Mouse (Mus musculus): ENCODE results near the gene Zfp90. TPM values are rescaled to one million over a fixed set of nuclear protein-coding genes. Genes with fewer than 3 reads are reported as not detected.
"Not testable (repeated sequence)": the region's sequence is repeated elsewhere in the genome, so short reads cannot be mapped to it uniquely, and the experiment has no call there.

Gene Zfp90
- polyA plus RNA-seq (2012; rRNA removed), result 3.3 TPM in 2 replicates

- no peak for DNase-seq (ENCODE audit: low read depth)
Measured at GRCm38 (mm10) chr8:106415182-106415971, at the start of gene Zfp90. Gene Zfp90 (plus strand): TSS chr8:106415327.

GRCm38 (mm10) chr8:106368501-106368900 lies 46.6 kb upstream of the Zfp90 start:
- no peak for DNase-seq (ENCODE audit: low read depth)

GRCm38 (mm10) chr8:106369069-106369468 lies 46.1 kb upstream of the Zfp90 start:
- no peak for DNase-seq (ENCODE audit: low read depth)

- no peak for DNase-seq (ENCODE audit: low read depth)
Measured at GRCm38 (mm10) chr8:106375957-106376356, 39.2 kb upstream of the Zfp90 start.

- no peak for DNase-seq (ENCODE audit: low read depth)
Measured at GRCm38 (mm10) chr8:106376862-106377261, 38.3 kb upstream of the Zfp90 start.

- no peak for DNase-seq (ENCODE audit: low read depth)
Measured at GRCm38 (mm10) chr8:106378501-106379048, 36.6 kb upstream of the Zfp90 start.

GRCm38 (mm10) chr8:106379357-106379756 lies 35.8 kb upstream of the Zfp90 start:
- DNase-seq (ENCODE audit: low read depth), result no peak

GRCm38 (mm10) chr8:106381026-106381425 lies 34.1 kb upstream of the Zfp90 start:
- DNase-seq (ENCODE audit: low read depth), result no peak

- no peak for DNase-seq (ENCODE audit: low read depth)
Measured at GRCm38 (mm10) chr8:106387801-106388415, 27.2 kb upstream of the Zfp90 start.

GRCm38 (mm10) chr8:106394493-106394892 lies 20.6 kb upstream of the Zfp90 start:
- DNase-seq (ENCODE audit: low read depth), result no peak

GRCm38 (mm10) chr8:106399694-106400093 lies 15.4 kb upstream of the Zfp90 start:
- DNase-seq (ENCODE audit: low read depth), result no peak

GRCm38 (mm10) chr8:106400181-106400580 lies 14.9 kb upstream of the Zfp90 start:
- no peak for DNase-seq (ENCODE audit: low read depth)

- DNase-seq (ENCODE audit: low read depth), result no peak
Measured at GRCm38 (mm10) chr8:106403246-106403933, 11.7 kb upstream of the Zfp90 start.

GRCm38 (mm10) chr8:106404825-106405224 lies 10.3 kb upstream of the Zfp90 start:
- DNase-seq (ENCODE audit: low read depth), result no peak

GRCm38 (mm10) chr8:106405810-106406209 lies 9.3 kb upstream of the Zfp90 start:
- no peak for DNase-seq (ENCODE audit: low read depth)

GRCm38 (mm10) chr8:106410055-106410454 lies 5.1 kb upstream of the Zfp90 start:
- DNase-seq (ENCODE audit: low read depth), result no peak

GRCm38 (mm10) chr8:106410564-106410963 lies 4.6 kb upstream of the Zfp90 start:
- DNase-seq (ENCODE audit: low read depth), result no peak

- DNase-seq (ENCODE audit: low read depth), result no peak
Measured at GRCm38 (mm10) chr8:106411783-106412451, 3.2 kb upstream of the Zfp90 start.

GRCm38 (mm10) chr8:106417692-106418091 lies 2.6 kb downstream of the Zfp90 start:
- no peak for DNase-seq (ENCODE audit: low read depth)

- DNase-seq (ENCODE audit: low read depth), result no peak
Measured at GRCm38 (mm10) chr8:106431088-106431487, 16.0 kb downstream of the Zfp90 start.

- not testable (repeated sequence) for DNase-seq (ENCODE audit: low read depth)
Measured at GRCm38 (mm10) chr8:106431952-106432351, 16.8 kb downstream of the Zfp90 start.

Measured in gonadal fat pad, adult 2 months (tissue).